Mouse (Mus musculus): ENCODE results near the gene Lfng. TPM values are rescaled to one million over a fixed set of nuclear protein-coding genes. Genes with fewer than 3 reads are reported as not detected.

The Lfng gene
- 2.8 and 3.3 TPM in 2 replicates for polyA plus RNA-seq (2014; fragmentation: Nextera tagmentation; extraction: Ambion mirVana)

GRCm38 (mm10) chr5:140607001-140607835 lies at the start of gene Lfng:
Lfng (plus strand) TSS chr5:140607320.
- Histone ChIP-seq H3K27ac (ENCODE audit: low read depth, low read length) (no peak within 1 kb of the TSS; the same call in 1 of the 2 replicates), H3K36me3 (ENCODE audit: control insufficient read depth, insufficient read depth, low read length) (no peaks in the 10 kb centered on the region), H3K4me2 (peak within 1 kb of the TSS; percentile 84), H3K9me3 (replicated peaks; ENCODE audit: control insufficient read depth, low read length) (no peaks in the 10 kb centered on the region), H3K27me3 (ENCODE audit: control insufficient read depth, insufficient read depth, low read length) (peaks cover 82% of the 10 kb centered on the region), H3K4me3 (ENCODE audit: low read depth, low read length) (peak within 1 kb of the TSS; percentile 50), H3K9ac (ENCODE audit: low read depth, low read length) (peak within 1 kb of the TSS; percentile 64), H3K4me1 (ENCODE audit: control insufficient read depth, insufficient read depth, low read length) (peaks cover 46% of the 10 kb centered on the region)
- under 1% methylated on average over 91 of the region's 91 CpGs for WGBS (ENCODE audit: insufficient replicate concordance)
- ATAC-seq (replicated peaks; ENCODE audit: insufficient number of reproducible peaks, low FRiP score, low TSS enrichment) = peak; percentile 43; the same call in 1 of the 2 replicates

GRCm38 (mm10) chr5:140562601-140563000 lies 44.5 kb upstream of the Lfng start:
- Histone ChIP-seq H3K27me3 (ENCODE audit: control insufficient read depth, insufficient read depth, low read length) (peaks cover 6% of the 10 kb centered on the region; the same call in 1 of the 2 replicates), H3K9ac (ENCODE audit: low read depth, low read length) (no peak overlapping the region), H3K27ac (ENCODE audit: low read depth, low read length) (no peak overlapping the region), H3K4me1 (ENCODE audit: control insufficient read depth, insufficient read depth, low read length) (no peaks in the 10 kb centered on the region), H3K36me3 (ENCODE audit: control insufficient read depth, insufficient read depth, low read length) (no peaks in the 10 kb centered on the region), H3K9me3 (replicated peaks; ENCODE audit: control insufficient read depth, low read length) (no peaks in the 10 kb centered on the region), H3K4me2 (no peak overlapping the region), H3K4me3 (ENCODE audit: low read depth, low read length) (no peak overlapping the region)
- WGBS (ENCODE audit: insufficient replicate concordance) = 81% methylated on average over 9 of the region's 9 CpGs
- no peak for ATAC-seq (replicated peaks; ENCODE audit: insufficient number of reproducible peaks, low FRiP score, low TSS enrichment)

- no peak within 1 kb of the TSS for H3K9ac ChIP-seq (ENCODE audit: low read depth, low read length)
- H3K9me3 ChIP-seq (replicated peaks; ENCODE audit: control insufficient read depth, low read length) = no peaks in the 10 kb centered on the region
- peaks cover 6% of the 10 kb centered on the region; the same call in 1 of the 2 replicates for H3K27me3 ChIP-seq (ENCODE audit: control insufficient read depth, insufficient read depth, low read length)
- H3K36me3 ChIP-seq (ENCODE audit: control insufficient read depth, insufficient read depth, low read length) = no peaks in the 10 kb centered on the region
- no peak within 1 kb of the TSS for H3K27ac ChIP-seq (ENCODE audit: low read depth, low read length)
- 82% methylated on average over 4 of the region's 4 CpGs for WGBS (ENCODE audit: insufficient replicate concordance)
- H3K4me1 ChIP-seq (ENCODE audit: control insufficient read depth, insufficient read depth, low read length) = no peaks in the 10 kb centered on the region
- H3K4me3 ChIP-seq (ENCODE audit: low read depth, low read length) = no peak within 1 kb of the TSS
- H3K4me2 ChIP-seq = no peak within 1 kb of the TSS
- 0 out of 2 replicates have a peak, but pooled peaks have one; percentile 8 for ATAC-seq (replicated peaks; ENCODE audit: insufficient number of reproducible peaks, low FRiP score, low TSS enrichment)
Measured at GRCm38 (mm10) chr5:140564896-140565295, 42.2 kb upstream of the Lfng start, which contains the start of gene Grifin. Grifin (minus strand) TSS chr5:140565071.

- no peaks in the 10 kb centered on the region for H3K4me1 ChIP-seq (ENCODE audit: control insufficient read depth, insufficient read depth, low read length)
- peak; percentile 43; the same call in 1 of the 2 replicates for ATAC-seq (replicated peaks; ENCODE audit: insufficient number of reproducible peaks, low FRiP score, low TSS enrichment)
- H3K9me3 ChIP-seq (replicated peaks; ENCODE audit: control insufficient read depth, low read length) = no peaks in the 10 kb centered on the region
- H3K27me3 ChIP-seq (ENCODE audit: control insufficient read depth, insufficient read depth, low read length) = peaks cover 6% of the 10 kb centered on the region; the same call in 1 of the 2 replicates
- H3K4me2 ChIP-seq = no peak overlapping the region
- no peak overlapping the region for H3K9ac ChIP-seq (ENCODE audit: low read depth, low read length)
- no peaks in the 10 kb centered on the region for H3K36me3 ChIP-seq (ENCODE audit: control insufficient read depth, insufficient read depth, low read length)
- WGBS (ENCODE audit: insufficient replicate concordance) = 57% methylated on average over 5 of the region's 5 CpGs
- no peak overlapping the region for H3K4me3 ChIP-seq (ENCODE audit: low read depth, low read length)
- no peak overlapping the region for H3K27ac ChIP-seq (ENCODE audit: low read depth, low read length)
Measured at GRCm38 (mm10) chr5:140565451-140565850, 41.7 kb upstream of the Lfng start.

GRCm38 (mm10) chr5:140565856-140566255 lies 41.3 kb upstream of the Lfng start:
- no peak overlapping the region for H3K4me3 ChIP-seq (ENCODE audit: low read depth, low read length)
- H3K4me2 ChIP-seq = no peak overlapping the region
- no peaks in the 10 kb centered on the region for H3K9me3 ChIP-seq (replicated peaks; ENCODE audit: control insufficient read depth, low read length)
- 59% methylated on average over 6 of the region's 6 CpGs for WGBS (ENCODE audit: insufficient replicate concordance)
- no peaks in the 10 kb centered on the region for H3K4me1 ChIP-seq (ENCODE audit: control insufficient read depth, insufficient read depth, low read length)
- no peak overlapping the region for H3K27ac ChIP-seq (ENCODE audit: low read depth, low read length)
- ATAC-seq (replicated peaks; ENCODE audit: insufficient number of reproducible peaks, low FRiP score, low TSS enrichment) = no peak
- peaks cover 6% of the 10 kb centered on the region; the same call in 1 of the 2 replicates for H3K27me3 ChIP-seq (ENCODE audit: control insufficient read depth, insufficient read depth, low read length)
- H3K36me3 ChIP-seq (ENCODE audit: control insufficient read depth, insufficient read depth, low read length) = no peaks in the 10 kb centered on the region
- H3K9ac ChIP-seq (ENCODE audit: low read depth, low read length) = no peak overlapping the region

GRCm38 (mm10) chr5:140566271-140566670 lies 40.8 kb upstream of the Lfng start:
- ATAC-seq (replicated peaks; ENCODE audit: insufficient number of reproducible peaks, low FRiP score, low TSS enrichment) = no peak
- H3K4me3 ChIP-seq (ENCODE audit: low read depth, low read length) = no peak overlapping the region
- 69% methylated on average over 4 of the region's 4 CpGs for WGBS (ENCODE audit: insufficient replicate concordance)

GRCm38 (mm10) chr5:140567321-140567720 lies 39.8 kb upstream of the Lfng start:
- no peak for ATAC-seq (replicated peaks; ENCODE audit: insufficient number of reproducible peaks, low FRiP score, low TSS enrichment)
- Histone ChIP-seq H3K27me3 (ENCODE audit: control insufficient read depth, insufficient read depth, low read length) (peaks cover 6% of the 10 kb centered on the region; the same call in 1 of the 2 replicates), H3K27ac (ENCODE audit: low read depth, low read length) (no peak overlapping the region), H3K36me3 (ENCODE audit: control insufficient read depth, insufficient read depth, low read length) (no peaks in the 10 kb centered on the region), H3K9ac (ENCODE audit: low read depth, low read length) (no peak overlapping the region), H3K4me3 (ENCODE audit: low read depth, low read length) (no peak overlapping the region), H3K9me3 (replicated peaks; ENCODE audit: control insufficient read depth, low read length) (no peaks in the 10 kb centered on the region), H3K4me2 (no peak overlapping the region), H3K4me1 (ENCODE audit: control insufficient read depth, insufficient read depth, low read length) (no peaks in the 10 kb centered on the region)
- 50% methylated on average over 11 of the region's 11 CpGs for WGBS (ENCODE audit: insufficient replicate concordance)

More at GRCm38 (mm10) chr5:140566271-140566670, 40.8 kb upstream of the Lfng start:
- no peaks in the 10 kb centered on the region for H3K4me1 ChIP-seq (ENCODE audit: control insufficient read depth, insufficient read depth, low read length)
- no peak overlapping the region for H3K9ac ChIP-seq (ENCODE audit: low read depth, low read length)
- no peaks in the 10 kb centered on the region for H3K9me3 ChIP-seq (replicated peaks; ENCODE audit: control insufficient read depth, low read length)
- H3K27ac ChIP-seq (ENCODE audit: low read depth, low read length) = no peak overlapping the region
- H3K4me2 ChIP-seq = no peak overlapping the region
- no peaks in the 10 kb centered on the region for H3K36me3 ChIP-seq (ENCODE audit: control insufficient read depth, insufficient read depth, low read length)
- H3K27me3 ChIP-seq (ENCODE audit: control insufficient read depth, insufficient read depth, low read length) = peaks cover 6% of the 10 kb centered on the region; the same call in 1 of the 2 replicates

GRCm38 (mm10) chr5:140567751-140568150 lies 39.4 kb upstream of the Lfng start:
- ATAC-seq (replicated peaks; ENCODE audit: insufficient number of reproducible peaks, low FRiP score, low TSS enrichment) = no peak
- H3K4me2 ChIP-seq = no peak overlapping the region
- no peaks in the 10 kb centered on the region for H3K4me1 ChIP-seq (ENCODE audit: control insufficient read depth, insufficient read depth, low read length)
- no peak overlapping the region for H3K27ac ChIP-seq (ENCODE audit: low read depth, low read length)
- no peaks in the 10 kb centered on the region for H3K9me3 ChIP-seq (replicated peaks; ENCODE audit: control insufficient read depth, low read length)
- no peak overlapping the region for H3K9ac ChIP-seq (ENCODE audit: low read depth, low read length)
- no peak overlapping the region for H3K4me3 ChIP-seq (ENCODE audit: low read depth, low read length)
- WGBS (ENCODE audit: insufficient replicate concordance) = 82% methylated on average over 5 of the region's 5 CpGs
- H3K27me3 ChIP-seq (ENCODE audit: control insufficient read depth, insufficient read depth, low read length) = peaks cover 6% of the 10 kb centered on the region; the same call in 1 of the 2 replicates
- H3K36me3 ChIP-seq (ENCODE audit: control insufficient read depth, insufficient read depth, low read length) = no peaks in the 10 kb centered on the region
